Mouse (Mus musculus): Measurements from ENCODE around the gene Ece1.

- TF ChIP-seq CTCF (conservative IDR thresholded peaks at IDR 0.05; ENCODE audit: insufficient read depth, insufficient read length, low read depth, low read length): no peak
- TF ChIP-seq POLR2A (IDR thresholded peaks at IDR 0.05; ENCODE audit: low read depth, low read length): no peak
Observed at GRCm38 (mm10) chr4:137830380-137830779, 31.7 kb upstream of the Ece1 start.
